14 mouse cellular contexts compared by ENCODE assay signal in the genomic region with DNA sequence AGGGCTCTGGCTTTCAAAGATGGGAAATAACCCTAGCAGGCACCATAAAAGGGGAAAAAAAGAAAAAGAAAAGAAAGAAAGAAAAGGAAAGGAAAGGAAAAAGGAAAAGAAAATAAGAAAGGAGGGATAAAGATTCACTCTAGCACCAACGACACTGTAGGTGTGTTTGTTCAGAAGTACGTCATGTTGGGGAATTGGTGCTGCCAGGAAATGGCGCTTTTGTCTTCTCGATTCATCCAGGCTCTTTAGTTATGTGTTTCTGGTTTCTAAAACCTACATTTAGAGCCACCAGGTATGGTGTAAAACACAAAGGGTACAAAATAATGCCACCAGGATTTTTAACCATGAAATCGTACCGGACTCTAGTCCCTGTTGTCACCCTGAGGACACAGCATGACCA.
DNase-seq lines count a peak whose midpoint lies in the region; ATAC-seq lines count a peak whose summit lies in the region.
"Had no signal": no experiment of that assay in that cellular context is flagged by ENCODE, and none has a peak within 500 bp of the region (broad histone marks: within the 10 kb centered on the region; RNA-seq: fewer than 3 reads in every experiment).

No protein-coding gene starts in this region.

- no peaks in the 10 kb centered on the region for H3K36me3 ChIP-seq in heart, embryonic 13.5 days
- H3K36me3 ChIP-seq in heart, embryonic 10.5 days = no peaks in the 10 kb centered on the region
- no peaks in the 10 kb centered on the region for H3K36me3 ChIP-seq in embryonic facial prominence, embryonic 13.5 days
- H3K36me3 ChIP-seq in hindbrain, embryonic 13.5 days = no peaks in the 10 kb centered on the region
- H3K36me3 ChIP-seq in midbrain, embryonic 15.5 days (replicated peaks) = no peaks in the 10 kb centered on the region
- H3K36me3 ChIP-seq: G1E had no signal

- no peak overlapping the region for H3K4me3 ChIP-seq in heart, embryonic 13.5 days
- no peak overlapping the region for H3K4me3 ChIP-seq in heart, embryonic 10.5 days
- H3K4me3 ChIP-seq in embryonic facial prominence, embryonic 13.5 days = no peak overlapping the region; the same call in 1 of the 2 replicates
- H3K4me3 ChIP-seq in hindbrain, embryonic 13.5 days = no peak overlapping the region
- no peak overlapping the region for H3K4me3 ChIP-seq in midbrain, embryonic 15.5 days
- H3K4me3 ChIP-seq: erythroblast, embryonic 14.5 days; megakaryocyte, embryonic 14.5 days had no signal

- H3K4me2 ChIP-seq in heart, embryonic 13.5 days = 0 out of 2 replicates have a peak overlapping the region, but pooled peaks have one; percentile 6
- H3K4me2 ChIP-seq in embryonic facial prominence, embryonic 13.5 days = peak overlapping the region; percentile 45; the same call in 1 of the 2 replicates
- peak overlapping the region; percentile 49 for H3K4me2 ChIP-seq in hindbrain, embryonic 13.5 days
- peak overlapping the region; percentile 41 for H3K4me2 ChIP-seq in midbrain, embryonic 15.5 days

- WGBS in heart, embryonic 13.5 days = 81% methylated on average over 6 of the region's 6 CpGs
- WGBS in heart, embryonic 10.5 days = 89% methylated on average over 6 of the region's 6 CpGs
- WGBS in embryonic facial prominence, embryonic 13.5 days = 82% methylated on average over 6 of the region's 6 CpGs
- WGBS in hindbrain, embryonic 13.5 days = 82% methylated on average over 6 of the region's 6 CpGs
- WGBS in midbrain, embryonic 15.5 days = 48% methylated on average over 6 of the region's 6 CpGs

- no peak for ATAC-seq in heart, embryonic 13.5 days (ENCODE audit: extremely low read depth, insufficient number of reproducible peaks, low FRiP score, low TSS enrichment)
- ATAC-seq in embryonic facial prominence, embryonic 13.5 days (ENCODE audit: insufficient number of reproducible peaks, insufficient read depth, low FRiP score, low TSS enrichment, low read depth) = no peak
- no peak for ATAC-seq in hindbrain, embryonic 13.5 days (ENCODE audit: low FRiP score)
- ATAC-seq in midbrain, embryonic 15.5 days (replicated peaks) = 0 out of 2 replicates have a peak, but pooled peaks have one; percentile 1
- no peak for ATAC-seq in activated CD4-positive, CD25-positive, alpha-beta regulatory T cell, adult 4 months
- ATAC-seq: intestine, embryonic 16.5 days had no signal

- H3K27ac ChIP-seq in heart, embryonic 13.5 days (replicated peaks) = no peak overlapping the region
- H3K27ac ChIP-seq in heart, embryonic 10.5 days = no peak overlapping the region
- H3K27ac ChIP-seq in embryonic facial prominence, embryonic 13.5 days = no peak overlapping the region
- H3K27ac ChIP-seq in hindbrain, embryonic 13.5 days = peak overlapping the region; percentile 72
- peak overlapping the region; percentile 86 for H3K27ac ChIP-seq in midbrain, embryonic 15.5 days

- DNase-seq in heart, embryonic 10.5 days (ENCODE audit: low spot score) = no peak
- DNase-seq in testis, postnatal 10 days (ENCODE audit: low spot score) = no peak
- no peak for DNase-seq in embryo, embryonic 10.5 days (ENCODE audit: low spot score)
- DNase-seq: gastrocnemius, postnatal 36 days; lung, adult 2 months had no signal

- H3K4me1 ChIP-seq in heart, embryonic 13.5 days = peaks cover 12% of the 10 kb centered on the region
- peaks cover 14% of the 10 kb centered on the region for H3K4me1 ChIP-seq in heart, embryonic 10.5 days
- H3K4me1 ChIP-seq in embryonic facial prominence, embryonic 13.5 days = peaks cover 21% of the 10 kb centered on the region
- peaks cover 27% of the 10 kb centered on the region for H3K4me1 ChIP-seq in hindbrain, embryonic 13.5 days (replicated peaks)
- peaks cover 45% of the 10 kb centered on the region for H3K4me1 ChIP-seq in midbrain, embryonic 15.5 days
- H3K4me1 ChIP-seq: megakaryocyte, embryonic 14.5 days had no signal

- no peaks in the 10 kb centered on the region for H3K9me3 ChIP-seq in heart, embryonic 13.5 days
- H3K9me3 ChIP-seq in heart, embryonic 10.5 days = no peaks in the 10 kb centered on the region
- H3K9me3 ChIP-seq in embryonic facial prominence, embryonic 13.5 days = no peaks in the 10 kb centered on the region
- no peaks in the 10 kb centered on the region for H3K9me3 ChIP-seq in hindbrain, embryonic 13.5 days
- no peaks in the 10 kb centered on the region for H3K9me3 ChIP-seq in midbrain, embryonic 15.5 days

- H3K9ac ChIP-seq in heart, embryonic 13.5 days = no peak overlapping the region
- H3K9ac ChIP-seq in embryonic facial prominence, embryonic 13.5 days = no peak overlapping the region
- no peak overlapping the region; the same call in 1 of the 2 replicates for H3K9ac ChIP-seq in hindbrain, embryonic 13.5 days
- no peak overlapping the region for H3K9ac ChIP-seq in midbrain, embryonic 15.5 days

- no peaks in the 10 kb centered on the region for H3K27me3 ChIP-seq in heart, embryonic 13.5 days (replicated peaks)
- peaks cover 4% of the 10 kb centered on the region; the same call in 1 of the 2 replicates for H3K27me3 ChIP-seq in heart, embryonic 10.5 days (ENCODE audit: insufficient read depth, poor library complexity, severe bottlenecking)
- no peaks in the 10 kb centered on the region for H3K27me3 ChIP-seq in embryonic facial prominence, embryonic 13.5 days
- no peaks in the 10 kb centered on the region for H3K27me3 ChIP-seq in hindbrain, embryonic 13.5 days
- no peaks in the 10 kb centered on the region for H3K27me3 ChIP-seq in midbrain, embryonic 15.5 days (replicated peaks)

Comparison
In these comparisons a context has a peak if more than half of its experiments do, and no peak if none do; other contexts are left out.
1. H3K27ac ChIP-seq: peak in hindbrain, embryonic 13.5 days (single experiment) and midbrain, embryonic 15.5 days (single experiment); none in heart, embryonic 13.5 days (single experiment), heart, embryonic 10.5 days (single experiment) and embryonic facial prominence, embryonic 13.5 days (single experiment).
2. Peak in every context shown above with its lines, with median percentiles within 50 percentile points of each other: H3K4me2 ChIP-seq.